Mouse (Mus musculus): Measurements from ENCODE around the gene Pfn4. TPM values are rescaled to one million over a fixed set of nuclear protein-coding genes. Genes with fewer than 3 reads are reported as not detected.
A peak's percentile ranks its signal among the peaks of the same experiment; 100 is the strongest.
"Not testable (repeated sequence)": the region's sequence is repeated elsewhere in the genome, so short reads cannot be mapped to it uniquely, and the experiment has no call there.

Gene Pfn4
- polyA plus RNA-seq (2015; fragmentation: Nextera tagmentation; extraction: Ambion mirVana): 9.3 and 10.7 TPM in 2 replicates

- under 1% methylated on average over 61 of the region's 61 CpGs for WGBS
Measured at GRCm38 (mm10) chr12:4768492-4769332, at the start of gene Pfn4, which contains the start of gene Fam228b. TSS of gene Pfn4 (plus strand) at chr12:4769022. TSS of gene Fam228b (minus strand) at chr12:4769267.

GRCm38 (mm10) chr12:4719066-4719761 lies 49.6 kb upstream of the Pfn4 start:
- no peak overlapping the region for H3K27ac ChIP-seq (replicated peaks)
- no peaks in the 10 kb centered on the region for H3K27me3 ChIP-seq
- H3K9ac ChIP-seq (replicated peaks): no peak overlapping the region
- H3K4me3 ChIP-seq: no peak overlapping the region
- H3K4me1 ChIP-seq: no peaks in the 10 kb centered on the region
- no peak overlapping the region for H3K4me2 ChIP-seq (replicated peaks)
- 88% methylated on average over 13 of the region's 13 CpGs for WGBS
- no peaks in the 10 kb centered on the region for H3K9me3 ChIP-seq
- no peaks in the 10 kb centered on the region for H3K36me3 ChIP-seq
- no peak for ATAC-seq (replicated peaks)

More at GRCm38 (mm10) chr12:4768492-4769332, at the start of gene Pfn4, which contains the start of gene Fam228b:
- Histone ChIP-seq H3K9me3 (no peaks in the 10 kb centered on the region), H3K4me3 (peak within 1 kb of the TSS; percentile 64), H3K9ac (replicated peaks) (peak within 1 kb of the TSS; percentile 90), H3K4me1 (peaks cover 9% of the 10 kb centered on the region), H3K27me3 (no peaks in the 10 kb centered on the region), H3K36me3 (no peaks in the 10 kb centered on the region), H3K27ac (replicated peaks) (peak within 1 kb of the TSS; percentile 98), H3K4me2 (replicated peaks) (peak within 1 kb of the TSS; percentile 67)
- peak; percentile 100 for ATAC-seq (replicated peaks)

- Histone ChIP-seq H3K4me1 (no peaks in the 10 kb centered on the region), H3K9me3 (no peaks in the 10 kb centered on the region), H3K27me3 (no peaks in the 10 kb centered on the region), H3K36me3 (no peaks in the 10 kb centered on the region), H3K9ac (replicated peaks) (no peak overlapping the region), H3K4me2 (replicated peaks) (no peak overlapping the region), H3K27ac (replicated peaks) (no peak overlapping the region), H3K4me3 (no peak overlapping the region)
- 76% methylated on average over 17 of the region's 17 CpGs for WGBS
- ATAC-seq (replicated peaks): no peak
Measured at GRCm38 (mm10) chr12:4719762-4720754, 48.8 kb upstream of the Pfn4 start.

GRCm38 (mm10) chr12:4729165-4729564 lies 39.7 kb upstream of the Pfn4 start:
- no peaks in the 10 kb centered on the region for H3K27me3 ChIP-seq
- H3K4me2 ChIP-seq (replicated peaks): no peak overlapping the region
- no peak overlapping the region for H3K9ac ChIP-seq (replicated peaks)
- ATAC-seq (replicated peaks): no peak
- WGBS: 92% methylated on average over 3 of the region's 3 CpGs
- H3K9me3 ChIP-seq: no peaks in the 10 kb centered on the region
- H3K36me3 ChIP-seq: no peaks in the 10 kb centered on the region
- no peak overlapping the region for H3K27ac ChIP-seq (replicated peaks)
- no peaks in the 10 kb centered on the region for H3K4me1 ChIP-seq
- no peak overlapping the region for H3K4me3 ChIP-seq

GRCm38 (mm10) chr12:4731629-4732028 lies 37.2 kb upstream of the Pfn4 start:
- Histone ChIP-seq H3K27me3 (no peaks in the 10 kb centered on the region), H3K4me1 (no peaks in the 10 kb centered on the region), H3K4me3 (no peak overlapping the region), H3K27ac (replicated peaks) (no peak overlapping the region), H3K36me3 (no peaks in the 10 kb centered on the region), H3K9ac (replicated peaks) (no peak overlapping the region), H3K4me2 (replicated peaks) (no peak overlapping the region), H3K9me3 (no peaks in the 10 kb centered on the region)
- WGBS: 80% methylated on average over 4 of the region's 4 CpGs
- ATAC-seq (replicated peaks): no peak

GRCm38 (mm10) chr12:4732332-4732731 lies 36.5 kb upstream of the Pfn4 start:
- 67% methylated on average over 4 of the region's 4 CpGs for WGBS
- no peaks in the 10 kb centered on the region for H3K4me1 ChIP-seq
- H3K4me2 ChIP-seq (replicated peaks): no peak overlapping the region
- no peaks in the 10 kb centered on the region for H3K9me3 ChIP-seq
- H3K9ac ChIP-seq (replicated peaks): no peak overlapping the region
- no peak overlapping the region for H3K27ac ChIP-seq (replicated peaks)
- no peak for ATAC-seq (replicated peaks)
- no peak overlapping the region for H3K4me3 ChIP-seq
- no peaks in the 10 kb centered on the region for H3K36me3 ChIP-seq
- no peaks in the 10 kb centered on the region for H3K27me3 ChIP-seq

- no peaks in the 10 kb centered on the region for H3K9me3 ChIP-seq
- no peak for ATAC-seq (replicated peaks)
- H3K4me1 ChIP-seq: no peaks in the 10 kb centered on the region
- H3K9ac ChIP-seq (replicated peaks): no peak within 1 kb of the TSS
- H3K36me3 ChIP-seq: no peaks in the 10 kb centered on the region
- H3K27ac ChIP-seq (replicated peaks): no peak within 1 kb of the TSS
- H3K4me2 ChIP-seq (replicated peaks): no peak within 1 kb of the TSS
- no peaks in the 10 kb centered on the region for H3K27me3 ChIP-seq
- 84% methylated on average over 18 of the region's 18 CpGs for WGBS
- H3K4me3 ChIP-seq: no peak within 1 kb of the TSS
Measured at GRCm38 (mm10) chr12:4738031-4738576, 30.7 kb upstream of the Pfn4 start, which contains the start of gene Fam228a. TSS of gene Fam228a (minus strand) at chr12:4738430.

- no peaks in the 10 kb centered on the region for H3K27me3 ChIP-seq
- H3K9ac ChIP-seq (replicated peaks): no peak overlapping the region
- H3K4me2 ChIP-seq (replicated peaks): no peak overlapping the region
- no peak overlapping the region for H3K4me3 ChIP-seq
- no peaks in the 10 kb centered on the region for H3K36me3 ChIP-seq
- no peaks in the 10 kb centered on the region for H3K9me3 ChIP-seq
- 70% methylated on average over 7 of the region's 7 CpGs for WGBS
- no peaks in the 10 kb centered on the region for H3K4me1 ChIP-seq
- no peak overlapping the region for H3K27ac ChIP-seq (replicated peaks)
- ATAC-seq (replicated peaks): no peak
Measured at GRCm38 (mm10) chr12:4740823-4741222, 28.0 kb upstream of the Pfn4 start.

GRCm38 (mm10) chr12:4742183-4742582 lies 26.6 kb upstream of the Pfn4 start:
- WGBS: 90% methylated on average over 3 of the region's 3 CpGs
- Histone ChIP-seq H3K4me2 (replicated peaks) (no peak overlapping the region), H3K9ac (replicated peaks) (no peak overlapping the region), H3K27me3 (no peaks in the 10 kb centered on the region), H3K27ac (replicated peaks) (no peak overlapping the region), H3K4me3 (no peak overlapping the region), H3K36me3 (no peaks in the 10 kb centered on the region), H3K9me3 (no peaks in the 10 kb centered on the region), H3K4me1 (no peaks in the 10 kb centered on the region)
- no peak for ATAC-seq (replicated peaks)

- ATAC-seq (replicated peaks): no peak
- Histone ChIP-seq H3K4me1 (no peaks in the 10 kb centered on the region), H3K27me3 (no peaks in the 10 kb centered on the region), H3K4me2 (replicated peaks) (no peak overlapping the region), H3K36me3 (no peaks in the 10 kb centered on the region), H3K9me3 (no peaks in the 10 kb centered on the region), H3K9ac (replicated peaks) (no peak overlapping the region), H3K27ac (replicated peaks) (no peak overlapping the region), H3K4me3 (no peak overlapping the region)
- 89% methylated on average over 10 of the region's 10 CpGs for WGBS
Measured at GRCm38 (mm10) chr12:4744486-4744885, 24.3 kb upstream of the Pfn4 start.

- not testable (repeated sequence) for H3K4me3 ChIP-seq; H3K9me3 ChIP-seq; H3K27me3 ChIP-seq; H3K4me1 ChIP-seq; ATAC-seq (replicated peaks); H3K36me3 ChIP-seq; H3K27ac ChIP-seq (replicated peaks); H3K4me2 ChIP-seq (replicated peaks); H3K9ac ChIP-seq (replicated peaks)
- 90% methylated on average over 4 of the region's 4 CpGs for WGBS
Measured at GRCm38 (mm10) chr12:4754451-4754850, 14.4 kb upstream of the Pfn4 start.

All from forebrain, embryonic 15.5 days (tissue).